Mouse (Mus musculus) embryo, embryonic 10 days (tissue): Measurements from ENCODE around the gene Brms1.
A peak's percentile ranks its signal among the peaks of the same experiment; 100 is the strongest.
"Not testable (repeated sequence)": the region's sequence is repeated elsewhere in the genome, so short reads cannot be mapped to it uniquely, and the experiment has no call there.

Experiments used
- DNase-seq: peaks from one replicate; pipeline ENCODE4 v3.0.0-alpha.2; 2015; ENCODE audit warnings: low spot score

Brms1 gene

DNA sequence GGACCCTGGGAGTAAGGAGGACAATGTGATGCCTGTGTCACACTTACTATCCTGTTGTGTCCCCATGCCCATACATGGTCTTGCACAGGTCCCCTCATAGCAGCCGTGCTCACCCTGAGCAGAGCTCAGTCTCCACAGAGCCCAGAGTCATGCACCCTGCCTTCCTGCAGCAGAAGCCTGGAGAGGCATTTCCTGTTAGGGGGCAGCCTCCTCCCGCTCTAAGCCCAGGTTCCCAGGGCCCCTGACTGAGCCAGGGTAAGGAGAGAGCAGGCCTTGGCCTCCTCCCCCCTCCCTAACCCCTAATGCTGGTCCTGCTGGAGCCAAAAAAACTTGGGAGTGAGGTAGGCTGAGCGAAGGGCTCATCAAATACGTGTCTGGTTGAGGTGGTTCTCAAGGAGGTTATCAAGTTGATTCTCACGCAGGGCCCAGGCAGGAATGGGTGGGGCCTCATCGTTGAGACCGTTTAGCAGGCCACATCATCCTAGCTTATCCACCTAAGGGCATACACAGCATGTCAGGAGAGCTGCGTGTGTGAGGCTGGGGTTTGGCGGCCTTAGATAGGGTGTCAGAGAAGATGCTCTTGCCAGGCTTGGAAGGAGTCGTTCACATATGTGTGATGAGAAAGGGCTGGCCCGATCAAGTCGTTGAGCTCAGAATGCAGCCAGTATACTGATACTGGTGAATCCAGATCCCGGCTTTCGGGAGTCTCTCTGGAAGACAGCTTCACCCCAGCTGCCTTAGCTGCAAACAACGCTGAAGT is 26.1 kb downstream of the Brms1 start:
- peak; percentile 25 for DNase-seq

DNA sequence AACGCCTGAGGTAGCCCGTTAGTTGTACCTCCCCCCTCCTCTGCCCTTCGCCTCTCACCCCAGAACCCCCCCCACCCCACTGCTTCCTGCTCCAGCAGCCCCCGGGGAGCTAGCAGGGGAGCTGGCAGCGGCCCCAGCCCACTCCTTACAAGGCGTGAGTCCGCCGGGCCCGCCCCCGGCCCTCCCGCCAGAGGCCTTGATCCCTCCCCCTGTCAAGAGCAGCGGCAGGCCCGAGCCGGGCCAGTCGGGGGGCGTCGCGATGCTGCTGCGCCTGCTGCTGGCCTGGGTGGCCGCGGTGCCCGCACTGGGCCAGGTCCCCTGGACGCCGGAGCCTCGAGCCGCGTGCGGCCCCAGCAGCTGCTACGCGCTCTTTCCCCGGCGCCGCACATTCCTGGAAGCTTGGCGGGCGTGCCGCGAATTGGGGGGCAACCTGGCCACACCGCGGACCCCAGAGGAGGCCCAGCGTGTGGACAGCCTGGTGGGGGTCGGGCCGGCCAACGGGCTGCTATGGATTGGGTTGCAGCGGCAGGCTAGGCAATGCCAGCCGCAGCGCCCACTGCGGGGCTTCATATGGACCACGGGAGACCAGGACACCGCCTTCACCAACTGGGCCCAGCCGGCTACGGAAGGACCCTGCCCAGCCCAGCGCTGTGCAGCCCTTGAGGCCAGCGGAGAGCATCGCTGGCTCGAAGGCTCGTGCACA is 26.9 kb downstream of the Brms1 start, which contains the start of gene Cd248:
Gene Cd248 (plus strand): TSS at position 212 of the 703 bp plus-strand sequence.
- DNase-seq, result peak; percentile 68

DNA sequence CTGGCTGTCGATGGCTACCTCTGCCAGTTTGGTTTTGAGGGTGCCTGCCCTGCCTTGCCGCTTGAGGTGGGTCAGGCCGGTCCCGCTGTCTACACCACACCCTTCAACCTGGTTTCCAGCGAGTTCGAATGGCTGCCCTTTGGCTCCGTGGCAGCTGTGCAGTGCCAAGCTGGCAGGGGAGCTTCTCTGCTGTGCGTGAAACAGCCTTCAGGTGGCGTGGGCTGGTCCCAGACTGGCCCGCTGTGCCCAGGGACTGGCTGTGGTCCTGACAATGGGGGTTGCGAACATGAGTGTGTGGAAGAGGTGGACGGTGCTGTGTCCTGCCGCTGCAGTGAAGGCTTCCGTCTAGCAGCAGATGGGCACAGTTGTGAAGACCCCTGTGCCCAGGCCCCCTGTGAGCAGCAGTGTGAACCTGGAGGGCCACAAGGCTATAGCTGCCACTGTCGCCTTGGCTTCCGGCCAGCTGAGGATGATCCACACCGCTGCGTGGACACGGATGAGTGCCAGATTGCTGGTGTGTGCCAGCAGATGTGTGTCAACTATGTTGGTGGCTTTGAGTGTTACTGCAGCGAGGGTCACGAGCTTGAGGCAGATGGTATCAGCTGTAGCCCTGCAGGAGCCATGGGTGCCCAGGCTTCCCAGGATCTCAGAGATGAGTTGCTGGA is 27.5 kb downstream of the Brms1 start:
- no peak for DNase-seq

DNA sequence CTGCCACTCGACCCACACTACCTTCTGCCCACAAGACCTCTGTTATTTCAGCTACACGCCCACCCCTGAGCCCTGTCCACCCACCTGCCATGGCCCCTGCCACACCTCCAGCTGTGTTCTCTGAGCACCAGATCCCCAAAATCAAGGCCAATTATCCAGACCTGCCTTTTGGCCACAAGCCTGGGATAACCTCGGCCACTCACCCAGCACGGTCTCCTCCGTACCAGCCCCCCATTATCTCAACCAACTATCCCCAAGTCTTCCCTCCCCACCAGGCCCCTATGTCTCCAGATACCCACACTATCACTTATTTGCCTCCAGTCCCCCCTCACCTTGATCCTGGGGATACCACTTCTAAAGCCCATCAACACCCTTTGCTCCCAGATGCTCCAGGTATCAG is 28.3 kb downstream of the Brms1 start:
- no peak for DNase-seq

DNA sequence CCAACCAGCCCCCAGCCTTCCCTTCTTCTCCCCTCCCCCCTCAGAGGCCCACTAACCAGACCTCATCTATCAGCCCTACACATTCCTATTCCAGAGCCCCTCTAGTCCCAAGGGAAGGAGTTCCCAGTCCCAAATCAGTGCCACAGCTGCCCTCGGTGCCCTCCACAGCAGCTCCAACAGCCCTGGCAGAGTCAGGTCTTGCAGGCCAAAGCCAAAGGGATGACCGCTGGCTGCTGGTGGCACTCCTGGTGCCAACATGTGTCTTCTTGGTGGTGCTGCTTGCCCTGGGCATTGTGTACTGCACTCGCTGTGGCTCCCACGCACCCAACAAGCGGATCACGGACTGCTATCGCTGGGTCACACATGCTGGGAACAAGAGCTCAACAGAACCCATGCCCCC is 28.8 kb downstream of the Brms1 start:
- no peak for DNase-seq

DNA sequence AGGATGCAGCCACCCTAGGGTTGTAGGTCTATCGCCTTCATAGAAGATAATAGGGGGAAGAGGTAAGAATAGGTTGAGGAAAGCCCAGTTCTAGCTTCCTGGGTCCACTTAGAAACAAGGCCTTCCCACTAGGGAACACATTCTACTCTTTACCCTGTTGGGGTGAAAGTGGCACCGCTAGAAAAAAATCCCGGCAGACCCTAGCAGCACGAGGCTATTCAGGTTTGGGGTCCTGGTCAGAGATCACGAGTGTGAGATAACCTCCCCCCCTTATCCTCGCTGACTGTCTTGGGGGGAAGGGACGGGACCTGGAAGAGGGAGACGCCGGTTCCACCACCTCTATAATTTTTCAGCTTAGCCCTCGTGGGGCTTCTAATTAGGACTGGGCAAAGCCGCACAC is 29.9 kb downstream of the Brms1 start:
- DNase-seq, result no peak

DNA sequence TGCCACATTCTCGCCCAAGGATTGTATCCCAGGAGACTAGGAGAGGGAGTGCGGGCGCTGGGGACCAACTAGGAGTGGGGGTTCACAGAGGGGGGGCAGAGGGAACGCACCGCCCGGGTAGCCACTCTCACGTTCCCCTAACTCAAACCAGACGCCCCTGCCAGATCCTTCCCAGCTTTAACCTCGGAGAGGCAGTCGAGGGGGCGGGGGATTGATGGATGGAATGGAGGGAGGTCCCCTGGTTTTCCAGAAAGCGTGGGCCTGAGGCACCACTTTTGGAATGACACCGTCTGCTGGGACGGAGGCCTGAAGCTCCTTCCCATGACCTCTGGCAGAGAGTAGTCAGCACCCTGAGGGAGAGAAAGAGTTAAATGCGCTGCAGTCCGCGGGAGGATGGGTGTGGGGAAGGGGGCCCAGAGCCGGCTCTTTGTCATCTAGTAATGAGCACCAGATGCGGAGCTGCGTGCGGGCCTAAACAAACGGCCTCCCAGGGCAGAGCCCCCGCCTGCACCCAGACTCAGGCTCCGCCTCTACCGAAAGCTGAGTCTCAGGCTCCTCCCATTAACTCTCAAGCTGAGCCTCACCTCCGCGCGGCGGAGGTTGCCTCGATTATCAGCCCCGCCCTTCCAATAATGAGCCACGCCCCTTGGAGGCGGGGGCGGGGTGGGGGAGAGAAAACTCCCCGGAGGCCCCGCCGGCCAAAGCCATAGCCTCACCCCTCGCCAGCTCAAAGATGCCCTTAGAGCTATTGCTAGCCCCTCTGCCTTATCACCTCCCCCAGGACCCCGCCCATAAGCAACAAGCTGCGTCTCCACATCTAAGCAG is 30.6 kb downstream of the Brms1 start:
- peak; percentile 95 for DNase-seq

DNA sequence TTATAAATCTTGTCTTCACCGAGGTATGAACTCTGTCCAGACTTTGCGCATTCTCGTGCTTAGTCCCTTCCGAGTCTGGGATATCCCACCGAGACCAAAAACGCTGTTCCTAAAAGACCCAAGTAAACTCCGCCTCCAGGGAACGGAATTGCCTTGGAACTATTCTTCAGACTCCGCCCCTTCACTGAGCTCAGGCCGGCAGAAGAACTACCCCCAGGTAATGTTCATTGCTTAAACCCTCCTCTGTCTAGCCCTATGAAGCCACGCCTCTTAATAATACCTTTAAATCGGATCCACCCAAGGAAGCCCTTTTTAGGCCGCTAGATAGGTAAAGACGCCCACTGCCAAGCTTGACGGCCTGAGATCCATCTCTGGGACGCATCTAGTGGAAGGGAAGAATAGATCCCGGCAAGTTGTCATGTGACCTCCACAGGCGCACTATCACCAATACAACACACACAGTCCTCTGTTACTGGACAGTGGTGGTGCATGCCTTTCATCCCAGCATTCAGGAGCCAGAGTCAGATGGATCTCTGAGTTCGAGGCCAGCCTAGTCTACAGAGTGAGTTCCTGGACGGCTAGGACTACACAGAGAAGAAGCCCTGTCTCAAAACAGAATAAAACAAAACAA is 31.4 kb downstream of the Brms1 start:
- peak; percentile 81 for DNase-seq

DNA sequence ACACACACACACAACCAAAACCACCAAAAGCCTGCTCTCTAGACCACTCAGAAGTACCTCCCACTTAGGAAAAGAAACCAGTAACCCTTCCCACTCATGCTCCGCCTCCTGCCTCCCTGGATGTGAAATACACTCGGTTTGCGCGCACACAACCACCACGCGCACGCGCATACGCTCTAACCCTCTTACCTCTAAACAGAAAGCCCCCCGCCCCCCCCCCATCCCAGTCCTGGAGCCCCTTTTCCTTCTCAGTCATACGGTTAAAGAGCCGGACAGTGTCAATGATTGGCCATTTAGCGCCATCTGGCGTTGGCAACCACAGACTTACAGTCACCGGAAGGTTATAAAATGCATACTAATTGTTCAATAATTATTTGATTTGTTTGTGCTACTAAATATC is 31.9 kb downstream of the Brms1 start:
- DNase-seq, result peak; percentile 93

DNA sequence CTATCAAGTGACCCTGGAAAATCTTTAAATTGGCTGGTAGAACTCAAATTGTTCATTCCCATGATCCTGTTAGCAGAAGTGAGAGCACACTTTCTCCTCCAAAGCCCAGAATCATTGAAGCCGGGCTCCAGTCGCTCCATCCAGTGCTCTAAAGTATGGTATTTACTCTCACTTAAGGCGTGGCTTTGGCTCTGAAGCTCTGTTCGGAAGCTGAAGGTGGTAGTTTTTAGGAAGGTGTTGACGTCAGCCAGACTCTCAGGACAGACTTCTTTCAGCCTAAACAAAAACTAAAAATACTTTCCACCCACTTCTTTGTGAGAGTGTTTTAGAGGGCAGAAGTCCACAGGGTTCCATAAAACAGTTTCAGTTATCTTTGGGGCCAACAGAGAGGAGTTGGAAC is 32.4 kb downstream of the Brms1 start:
- DNase-seq, result no peak

DNA sequence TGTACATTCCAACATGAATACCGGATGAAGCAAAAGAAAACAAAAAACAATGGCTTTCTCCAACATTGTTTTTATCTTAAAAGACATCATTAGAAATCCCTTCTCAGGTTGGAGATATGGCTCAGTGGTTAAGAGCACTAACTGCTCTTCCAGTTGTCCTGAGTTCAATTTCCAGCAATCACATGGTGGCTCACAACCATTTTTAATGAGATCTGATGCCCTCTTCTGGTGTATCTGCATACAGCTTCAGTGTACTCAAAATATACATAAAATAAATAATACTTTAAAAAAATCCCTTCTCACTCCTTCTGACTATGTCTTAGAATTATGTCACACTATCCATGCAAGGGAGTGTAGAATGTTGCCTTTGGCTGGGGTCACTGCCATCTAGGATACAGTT is 38.1 kb downstream of the Brms1 start:
- DNase-seq, result no peak

DNA sequence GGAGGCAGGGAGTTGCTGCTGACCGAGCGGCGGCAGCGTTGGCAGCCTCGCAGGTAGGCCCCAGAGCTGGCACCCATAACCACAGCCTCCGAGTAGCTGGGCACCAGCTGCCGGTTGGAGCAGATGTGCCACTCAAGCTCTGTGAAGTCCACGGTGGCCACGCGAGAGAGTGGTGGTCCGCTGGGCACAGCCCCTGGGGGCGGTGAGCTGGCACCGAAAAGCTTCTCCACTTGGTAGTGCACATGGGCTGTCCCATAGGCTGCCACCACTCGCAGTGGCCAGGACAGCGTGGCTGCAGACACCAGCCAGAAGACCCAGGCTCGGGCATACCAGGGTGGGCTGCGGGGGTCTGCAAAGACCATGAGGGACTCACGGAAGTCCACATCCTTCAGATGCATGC is 40.9 kb downstream of the Brms1 start:
- DNase-seq, result no peak

DNA sequence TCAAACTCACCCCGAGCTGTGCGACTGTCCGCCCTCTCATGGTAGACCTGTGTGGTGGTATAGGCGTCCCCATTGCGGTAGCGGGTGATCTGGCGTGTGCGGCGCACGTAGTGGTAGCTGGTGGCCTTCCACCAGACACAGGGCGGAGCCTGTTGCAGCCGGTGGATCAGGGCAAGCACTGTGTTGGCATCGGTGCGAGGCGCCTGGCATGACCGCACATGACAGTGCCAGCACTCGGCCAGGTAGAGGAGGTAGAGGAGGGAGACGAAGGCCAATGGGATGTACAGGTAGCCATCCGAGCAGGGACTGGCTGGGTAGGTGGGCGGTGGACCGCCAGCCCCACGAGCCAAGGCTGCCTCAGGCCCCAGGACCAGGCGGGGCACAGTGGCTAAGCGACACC is 41.4 kb downstream of the Brms1 start:
- DNase-seq, result no peak

DNA sequence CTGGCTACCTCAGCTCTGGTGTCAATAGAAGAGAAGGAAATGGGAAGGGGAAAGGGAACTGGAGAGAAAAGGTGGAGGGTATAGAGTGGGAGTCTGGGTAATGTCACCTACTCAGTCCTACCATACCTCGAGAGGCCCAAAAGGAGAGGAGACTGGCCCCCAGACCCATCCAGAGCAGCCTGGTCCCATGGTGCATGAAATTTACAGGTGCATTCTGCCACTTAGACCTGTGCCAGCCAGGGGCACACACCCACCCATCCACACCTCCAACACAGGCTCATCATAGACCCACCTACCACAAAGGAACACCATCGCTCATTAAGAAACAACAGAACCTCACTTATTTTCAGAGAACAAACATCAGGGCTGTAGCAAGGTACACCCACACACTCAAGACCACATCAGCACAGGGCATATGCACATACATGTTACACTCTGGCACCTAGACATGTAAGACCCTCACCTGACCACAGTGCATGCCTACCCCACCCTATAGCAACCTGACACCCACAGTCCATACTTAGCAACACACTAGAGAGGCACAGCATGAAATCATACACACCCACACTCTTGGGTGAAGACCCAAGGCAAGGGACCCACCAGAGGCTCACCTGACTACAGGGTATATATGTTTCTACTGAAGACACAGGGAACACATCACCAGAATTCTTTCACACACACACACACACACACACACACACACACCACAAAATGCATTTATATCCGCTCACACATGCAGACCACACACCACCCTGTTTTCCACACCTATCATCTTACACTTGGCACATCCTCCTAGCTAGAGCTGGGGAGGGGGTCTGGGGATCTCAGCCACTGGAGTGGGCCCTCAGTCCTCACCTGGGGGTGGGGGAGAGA is 43.0 kb downstream of the Brms1 start:
- no peak for DNase-seq

DNA sequence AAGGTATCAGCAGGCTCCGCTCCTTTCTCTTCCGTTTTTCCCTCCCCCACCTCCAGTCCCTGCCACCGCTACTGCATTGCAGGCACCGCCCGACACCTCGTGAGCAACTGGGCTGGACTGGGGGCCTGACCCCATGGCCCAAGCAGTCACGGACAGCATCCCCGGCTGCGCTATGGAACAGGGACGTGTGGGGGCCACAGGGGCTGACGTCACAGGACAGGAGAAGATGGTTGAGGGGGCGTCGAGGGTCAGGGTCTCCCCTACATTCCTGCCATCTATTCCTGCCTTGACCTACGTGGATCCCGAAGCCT is 43.6 kb downstream of the Brms1 start:
- no peak for DNase-seq

DNA sequence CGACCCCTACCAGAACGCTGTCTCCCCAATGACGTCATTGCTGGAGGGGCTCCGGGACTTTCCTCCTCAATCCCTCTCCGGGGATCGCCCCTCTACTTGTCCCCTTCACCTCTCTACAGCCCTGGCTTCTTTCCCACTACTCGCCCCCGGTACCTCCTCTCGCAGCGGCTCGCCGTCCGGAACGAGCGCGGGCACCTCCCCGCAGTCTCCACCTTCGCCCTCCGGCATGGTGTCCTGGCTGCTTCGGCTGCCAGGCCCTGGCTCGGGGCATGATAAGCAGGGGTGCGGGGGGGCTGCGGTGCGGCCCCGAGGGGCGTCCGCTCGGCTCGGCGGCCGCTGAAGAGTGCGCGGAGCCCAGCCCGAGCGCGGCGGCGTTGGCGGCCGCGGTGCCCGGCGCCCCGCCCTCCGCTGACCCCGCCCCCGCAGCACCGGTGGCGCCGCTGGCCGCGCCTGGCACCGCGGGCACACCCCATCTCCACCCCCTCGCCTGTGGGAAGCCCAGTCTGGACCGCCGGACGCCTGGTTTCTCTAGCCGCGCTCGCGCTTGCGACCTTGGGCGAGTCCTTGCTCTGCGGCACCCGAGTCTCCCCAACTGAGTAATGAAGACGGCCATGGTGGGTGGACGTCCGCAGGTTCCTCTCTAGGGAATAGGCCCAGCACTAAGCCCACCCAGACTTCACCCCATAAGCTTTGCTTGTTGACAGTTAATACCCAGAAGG is 44.1 kb downstream of the Brms1 start, which contains the start of gene Tmem151a:
Gene Tmem151a (minus strand): TSS at position 387 of the 719 bp plus-strand sequence.
- no peak for DNase-seq

DNA sequence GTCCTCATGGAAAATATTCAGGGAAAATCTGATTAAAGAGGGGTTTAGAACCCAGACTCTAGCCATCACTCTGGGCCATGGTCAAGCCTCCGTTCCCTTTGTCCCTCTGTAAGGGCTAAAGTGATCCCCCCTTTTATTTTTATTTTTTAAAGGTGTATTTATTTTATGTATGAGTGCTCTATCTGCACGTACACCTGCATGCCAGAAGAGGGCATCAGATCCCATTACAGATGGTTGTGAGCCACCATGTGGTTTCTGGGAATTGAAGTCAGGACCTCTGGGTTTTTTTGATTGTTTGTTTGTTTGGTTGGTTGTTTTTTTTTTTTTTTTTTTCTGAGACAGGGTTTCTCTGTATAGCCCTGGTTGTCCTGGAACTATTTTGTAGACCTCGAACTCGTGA is 45.4 kb downstream of the Brms1 start:
- not testable (repeated sequence) for DNase-seq

DNA sequence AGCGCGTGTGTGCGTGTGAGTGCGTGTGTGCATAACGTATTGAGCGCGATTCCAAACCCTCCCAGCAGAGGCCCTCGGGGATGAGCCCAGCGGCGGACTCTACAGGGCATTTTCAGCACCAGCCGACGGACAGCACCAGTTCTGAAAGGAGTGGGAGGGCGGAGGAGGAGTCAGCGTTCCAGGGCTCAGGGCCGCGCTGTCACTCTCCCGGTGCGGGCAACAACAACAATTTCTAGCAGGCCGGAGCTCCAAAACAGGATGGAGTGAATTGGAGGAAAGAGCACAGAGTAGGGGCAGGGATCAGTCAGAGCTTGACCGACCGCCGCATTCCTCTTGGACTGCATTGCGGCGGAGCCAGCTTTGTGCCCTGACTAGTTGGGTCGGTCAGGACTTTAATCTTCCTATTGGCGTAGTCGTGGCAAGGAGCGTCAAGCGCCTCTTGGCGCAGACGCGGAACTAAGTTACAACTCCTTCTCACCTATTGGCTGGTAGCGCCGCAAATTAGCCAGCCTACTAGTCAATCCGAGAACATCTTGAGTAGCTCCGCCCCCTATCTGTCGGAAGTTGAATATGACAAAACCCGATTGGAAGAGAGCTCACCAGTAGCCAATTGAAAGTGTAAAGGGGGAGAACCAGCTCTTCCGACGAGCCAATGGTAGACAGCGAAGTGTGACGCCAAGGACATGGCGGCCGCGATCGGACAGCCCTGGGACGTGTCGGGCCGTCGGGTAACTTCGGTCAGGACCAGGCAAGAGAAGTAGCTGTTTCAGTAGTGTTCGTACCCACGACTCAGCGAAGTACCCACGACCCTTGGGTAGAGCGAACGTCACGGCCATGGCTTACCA is 47.0 kb downstream of the Brms1 start, which contains the start of gene Yif1a:
Gene Yif1a (plus strand): TSS at position 655 of the 845 bp plus-strand sequence.
- peak; percentile 98 for DNase-seq

DNA sequence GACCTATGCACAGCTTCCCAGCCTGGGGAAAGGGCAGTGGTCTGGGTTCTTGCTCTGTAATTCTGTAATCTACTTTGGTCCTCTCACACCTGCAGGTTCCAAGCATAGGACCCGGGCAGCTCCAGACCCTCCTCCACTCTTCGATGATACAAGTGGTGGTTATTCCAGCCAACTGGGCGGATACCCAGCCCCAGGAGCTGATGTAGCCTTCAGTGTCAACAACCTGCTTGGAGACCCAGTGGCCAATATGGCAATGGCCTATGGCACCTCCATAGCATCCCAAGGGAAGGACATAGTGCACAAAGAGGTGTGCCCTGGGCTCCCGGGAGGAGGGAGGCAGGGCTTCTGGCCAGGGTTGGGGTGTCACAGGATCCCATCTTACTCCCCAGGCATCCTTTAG is 48.2 kb downstream of the Brms1 start:
- DNase-seq, result no peak
